Mouse (Mus musculus) left cerebral cortex, postnatal 14 days (tissue): Measurements from ENCODE around the gene Scube1. TPM values are rescaled to one million over a fixed set of nuclear protein-coding genes. Genes with fewer than 3 reads are reported as not detected.

Experiments
- DNase-seq, 2 experiments: peaks; one replicate each; pipeline ENCODE4 v3.0.0; 2021 to 2022; ENCODE audit warnings: low spot score in 2 of 2, mixed read lengths in 1 of 2
- intact Hi-C: fragments of 180-260 bp; cut with DNase I; formaldehyde crosslinking; loops from one replicate; pipeline ENCODE4 v1.15.1; 2025
- long read RNA-seq, 2 experiments: library from polyadenylated mRNA; stranded (forward); transcript quantifications; one replicate each; pipeline ENCODE4 v2.0.0; 2021
- total RNA-seq, 2 experiments: library from RNA; stranded (reverse); gene quantifications; 2 replicates each; pipeline ENCODE4 v1.2.3; 2021

Scube1 gene
- 10 to 100 TPM; 58.6 to 65.6 TPM for total RNA-seq
- long read RNA-seq, experiment 1, transcript Scube1-201 (23 exons, 3,991 nt), result major isoform, 6 of 20 reads
- long read RNA-seq, experiment 1, transcript Scube1-205 (22 exons, 2,989 nt), result major isoform, 6 of 20 reads
- long read RNA-seq, experiment 1, partial matches to known transcripts, result 1 of 20 reads
- long read RNA-seq, experiment 1, other reads (novel, unspliced or antisense), result 6 of 20 reads
- long read RNA-seq, experiment 2, transcript Scube1-201 (23 exons, 3,991 nt), result major isoform, 13 of 30 reads
- long read RNA-seq, experiment 2, transcript Scube1-205 (22 exons, 2,989 nt), result minor isoform, 7 of 30 reads
- long read RNA-seq, experiment 2, partial matches to known transcripts, result 4 of 30 reads
- long read RNA-seq, experiment 2, other reads (novel, unspliced or antisense), result 5 of 30 reads

DNA sequence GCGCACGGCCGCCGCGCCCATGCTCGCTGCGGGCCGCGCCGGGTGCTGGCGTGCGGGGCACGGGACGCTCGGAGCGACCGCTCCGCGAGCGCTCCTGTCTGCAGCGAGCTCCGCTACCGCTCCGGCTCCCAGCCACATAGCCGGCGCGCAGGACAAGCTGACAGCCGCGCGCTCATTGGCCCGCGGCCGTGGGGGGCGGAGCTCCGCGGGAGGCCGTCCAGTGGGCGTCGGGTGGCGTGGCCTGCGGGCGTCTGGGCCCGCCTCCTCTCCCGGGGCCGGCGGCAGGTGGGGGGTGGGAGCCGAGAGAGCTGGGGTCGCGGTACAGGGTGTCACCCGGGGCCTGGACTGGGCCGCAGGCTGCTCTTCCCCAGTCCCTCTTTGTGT lies at the start of gene Scube1:
Gene Scube1 (minus strand): TSS at position 136 of the 384 bp plus-strand sequence.
- intact Hi-C loops, result loop anchor here (5.0 kb wide), 1 partner anchor 63 kb away; no protein-coding TSS in a partner anchor

DNA sequence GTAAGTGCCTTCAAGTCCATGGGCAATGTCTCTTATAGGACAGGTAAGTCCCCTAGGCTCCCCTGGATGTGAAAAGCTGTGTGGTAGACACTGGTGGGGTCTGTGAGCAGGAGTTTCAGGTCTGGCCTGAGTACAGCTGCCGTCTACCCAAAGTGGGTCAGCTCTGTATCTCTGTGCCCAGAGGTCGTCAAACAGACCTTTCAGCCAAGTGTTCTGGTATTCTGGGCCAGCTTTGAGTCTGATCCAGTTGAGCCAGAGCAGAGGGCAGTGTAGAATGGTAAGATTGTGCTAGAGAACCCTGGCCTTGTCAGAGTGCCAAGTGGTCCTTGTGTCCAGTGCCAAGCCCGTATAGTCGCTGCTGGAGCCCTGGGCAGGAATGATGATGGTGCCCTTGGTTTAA lies 48.1 kb upstream of the Scube1 start:
- peak; percentile 61 to 73 for DNase-seq
- intact Hi-C loops, result no loop called here

More for the DNA sequence above, at the start of gene Scube1:
- DNase-seq, result peak; percentile 85 to 89

- intact Hi-C loops, result no loop called here
- peak; percentile 55 to 60 for DNase-seq
Observed at GRCm38 (mm10) chr15:83772460-83772859, 47.6 kb upstream of the Scube1 start.

- intact Hi-C loops, result no loop called here
- DNase-seq, result no peak
Observed at GRCm38 (mm10) chr15:83771346-83772053, 46.7 kb upstream of the Scube1 start.

GRCm38 (mm10) chr15:83765388-83766029 lies 40.7 kb upstream of the Scube1 start:
- no peak for DNase-seq
- intact Hi-C loops, result no loop called here

GRCm38 (mm10) chr15:83761512-83761911 lies 36.7 kb upstream of the Scube1 start:
- intact Hi-C loops, result loop anchor here (2.0 to 5.0 kb wide), 2 partner anchors 293 to 311 kb away; no protein-coding TSS in a partner anchor

DNA sequence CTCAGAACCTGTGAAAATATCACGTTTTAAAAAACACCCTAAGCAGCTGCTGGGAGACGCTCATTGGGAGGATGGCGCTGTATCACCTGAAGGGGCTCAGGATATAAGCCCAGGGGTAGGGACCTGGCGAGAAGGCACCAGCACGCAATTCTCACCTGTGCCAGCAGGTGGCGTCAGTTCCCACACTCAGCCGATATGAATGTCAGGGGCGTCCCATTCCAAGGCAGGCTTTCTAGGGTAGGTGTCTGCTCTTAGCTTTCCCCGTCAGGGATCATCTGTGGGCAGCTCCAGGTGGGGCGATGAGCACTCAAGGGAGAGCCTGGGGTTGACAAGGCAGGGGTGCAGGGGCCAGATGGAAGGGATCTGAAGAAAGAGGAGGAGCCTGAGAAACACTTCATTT lies 35.9 kb upstream of the Scube1 start:
- intact Hi-C loops, result loop anchor here (2.0 to 5.0 kb wide), 2 partner anchors 294 to 312 kb away; no protein-coding TSS in a partner anchor

More at GRCm38 (mm10) chr15:83761512-83761911, 36.7 kb upstream of the Scube1 start:
- no peak for DNase-seq

GRCm38 (mm10) chr15:83758958-83759357 lies 34.1 kb upstream of the Scube1 start:
- DNase-seq, result no peak
- intact Hi-C loops, result loop anchor here (5.0 kb wide), 1 partner anchor 127 kb away; no protein-coding TSS in a partner anchor

More for the DNA sequence above, 35.9 kb upstream of the Scube1 start:
- peak in 1 of 2 experiments; percentile 77 for DNase-seq

GRCm38 (mm10) chr15:83756742-83757141 lies 31.9 kb upstream of the Scube1 start:
- intact Hi-C loops, result loop anchor here (2.0 to 5.0 kb wide), 2 partner anchors 90 to 124 kb away; no protein-coding TSS in a partner anchor
- no peak for DNase-seq

- intact Hi-C loops, result no loop called here
Observed at GRCm38 (mm10) chr15:83749436-83749835, 24.6 kb upstream of the Scube1 start.

GRCm38 (mm10) chr15:83748986-83749385 lies 24.2 kb upstream of the Scube1 start:
- intact Hi-C loops, result no loop called here
- no peak for DNase-seq

More at GRCm38 (mm10) chr15:83749436-83749835, 24.6 kb upstream of the Scube1 start:
- DNase-seq, result no peak

GRCm38 (mm10) chr15:83746311-83746710 lies 21.5 kb upstream of the Scube1 start:
- peak; percentile 86 to 88 for DNase-seq

DNA sequence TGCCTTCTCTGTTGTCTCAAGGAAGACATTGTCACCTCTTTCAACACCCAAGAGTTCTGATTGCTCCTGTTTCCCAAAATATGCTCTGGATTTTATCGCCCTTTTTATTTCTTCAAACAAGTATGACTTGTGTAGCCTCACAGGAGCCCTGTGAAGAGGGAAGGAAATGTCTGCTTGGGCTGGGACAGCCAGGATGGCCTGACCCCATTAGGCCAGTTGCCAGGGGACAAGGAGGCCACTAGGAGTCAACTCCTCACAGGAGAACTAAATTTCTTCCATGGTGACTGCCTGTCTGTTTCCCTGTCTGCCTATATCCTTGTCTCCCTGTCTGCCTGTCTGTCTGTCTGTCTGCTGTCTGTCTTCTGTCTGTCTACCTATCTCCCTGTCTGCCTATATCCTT lies 17.2 kb upstream of the Scube1 start:
- intact Hi-C loops, result no loop called here
- no peak for DNase-seq

More at GRCm38 (mm10) chr15:83746311-83746710, 21.5 kb upstream of the Scube1 start:
- intact Hi-C loops, result no loop called here

DNA sequence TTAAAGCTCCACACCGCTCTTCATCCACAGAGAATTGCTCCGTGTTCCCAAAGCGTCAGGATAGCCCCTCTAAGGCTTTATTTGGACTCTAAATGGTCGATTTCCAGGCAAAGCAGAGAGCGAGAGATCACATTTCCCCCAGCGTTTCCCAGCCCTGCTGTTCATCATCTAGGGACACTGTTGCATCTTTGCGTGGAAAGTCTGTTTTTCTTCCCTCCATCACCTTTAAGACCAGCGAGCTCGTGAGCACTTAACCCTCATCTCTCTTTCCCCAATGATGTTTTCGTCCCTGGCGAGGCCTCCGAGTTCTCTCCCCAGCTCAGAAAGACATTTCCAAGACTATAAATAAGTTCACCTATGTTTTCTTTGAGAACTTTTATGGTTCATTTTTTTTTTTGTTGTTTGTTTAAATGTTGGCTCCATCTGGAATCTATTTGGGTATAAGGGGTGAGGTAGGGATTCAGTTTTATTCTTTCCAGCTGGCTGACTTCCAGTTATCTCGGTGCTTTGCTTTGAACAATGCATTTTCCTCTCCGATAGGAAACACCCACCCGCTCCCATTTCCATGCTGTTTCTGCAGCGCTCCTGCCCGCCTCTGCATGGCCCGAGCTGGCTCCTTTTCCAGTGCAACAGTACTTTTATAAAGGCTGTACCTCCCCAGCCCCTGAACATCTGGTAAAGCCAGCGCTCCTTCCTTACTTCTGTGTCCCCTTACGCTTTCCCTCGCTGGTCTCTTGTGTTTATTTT lies 16.0 kb upstream of the Scube1 start:
- peak in 1 of 2 experiments; percentile 54 for DNase-seq
- intact Hi-C loops, result no loop called here

- intact Hi-C loops, result loop anchor here (5.0 kb wide), 1 partner anchor 65 kb away; no protein-coding TSS in a partner anchor
- peak in 1 of 2 experiments; percentile 59 for DNase-seq
Observed at GRCm38 (mm10) chr15:83727626-83728025, 2.8 kb upstream of the Scube1 start.

- DNase-seq, result no peak
- intact Hi-C loops, result loop anchor here (5.0 kb wide), 1 partner anchor 64 kb away; no protein-coding TSS in a partner anchor
Observed at GRCm38 (mm10) chr15:83726741-83727140, 1.9 kb upstream of the Scube1 start.

DNA sequence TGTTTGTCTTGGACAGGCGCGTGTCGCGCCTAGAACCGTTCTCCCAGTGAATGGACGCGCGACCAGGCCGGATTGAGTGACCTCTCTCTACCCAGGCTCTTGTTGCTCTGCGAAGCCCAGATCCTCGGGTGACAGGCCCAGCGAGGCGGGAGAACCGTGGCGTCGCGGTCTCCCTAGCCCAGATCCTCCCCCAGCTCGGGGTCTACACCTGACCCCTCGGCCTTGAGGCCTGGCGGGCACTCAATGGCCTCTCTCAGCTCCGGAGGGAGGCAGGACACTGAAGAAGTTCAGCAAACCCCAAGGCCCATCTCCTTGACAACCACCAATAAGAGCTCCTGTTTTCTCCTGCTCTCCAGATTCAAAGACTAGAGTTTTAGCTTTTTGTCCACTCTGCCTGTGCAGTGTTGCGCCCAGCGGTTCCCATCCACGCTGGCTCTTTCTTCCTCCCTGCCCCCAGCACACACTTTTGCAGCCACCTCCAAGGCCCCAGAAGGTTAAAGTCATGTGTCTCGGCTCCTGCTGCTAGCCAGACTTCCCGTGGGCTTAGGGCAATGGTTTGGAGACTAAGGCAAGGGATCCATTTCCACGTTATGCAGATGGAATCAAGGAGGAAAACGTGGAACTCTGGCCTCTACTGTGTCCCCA lies 857 bp upstream of the Scube1 start:
- intact Hi-C loops, result loop anchor here (5.0 kb wide), 1 partner anchor 63 kb away; no protein-coding TSS in a partner anchor
- DNase-seq, result no peak
